Mouse (Mus musculus) activated CD4-positive, CD25-positive, alpha-beta regulatory T cell, adult 4 months (primary cell): ENCODE data around the gene Vgll2. TPM values are rescaled to one million over a fixed set of nuclear protein-coding genes. Genes with fewer than 3 reads are reported as not detected.

Source experiments
- ATAC-seq: one replicate; pipeline ENCODE4 v1.8.0; 2017
- polyA plus RNA-seq, 2 experiments: library from polyadenylated mRNA; unstranded; fragments of 100-300 nt; shearing (Covaris generic); gene quantifications; one replicate each; pipeline ENCODE4 v1.2.1; 2017

Gene Vgll2
- not detected for polyA plus RNA-seq

- no peak for ATAC-seq
Observed at GRCm38 (mm10) chr10:52022413-52023212, at the start of gene Vgll2. Vgll2 (plus strand) TSS chr10:52022502.

GRCm38 (mm10) chr10:51975137-51975536 is 47.2 kb upstream of the Vgll2 start:
- ATAC-seq = no peak

GRCm38 (mm10) chr10:51975587-51975986 is 46.7 kb upstream of the Vgll2 start:
- no peak for ATAC-seq

- ATAC-seq = no peak
Observed at GRCm38 (mm10) chr10:51981651-51982050, 40.7 kb upstream of the Vgll2 start.

DNA sequence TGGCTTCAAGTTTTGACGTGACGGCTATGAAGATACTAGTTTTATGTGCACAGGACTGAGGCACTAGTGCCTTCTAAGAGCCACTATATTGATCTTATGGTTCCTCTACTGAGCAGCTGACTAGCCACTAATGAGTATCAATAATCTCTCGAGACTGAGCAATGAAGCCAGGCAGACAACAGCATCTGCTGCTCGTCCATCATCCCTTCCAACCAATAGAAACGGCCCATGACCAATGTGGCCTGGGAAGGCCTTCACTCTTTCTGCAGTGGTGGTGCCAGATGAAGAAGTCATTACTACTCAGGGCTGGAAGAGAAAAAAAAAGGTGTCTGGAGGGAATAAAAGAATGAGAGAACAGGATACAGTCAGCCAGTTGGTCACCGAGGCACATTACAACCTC is 39.9 kb upstream of the Vgll2 start:
- no peak for ATAC-seq

DNA sequence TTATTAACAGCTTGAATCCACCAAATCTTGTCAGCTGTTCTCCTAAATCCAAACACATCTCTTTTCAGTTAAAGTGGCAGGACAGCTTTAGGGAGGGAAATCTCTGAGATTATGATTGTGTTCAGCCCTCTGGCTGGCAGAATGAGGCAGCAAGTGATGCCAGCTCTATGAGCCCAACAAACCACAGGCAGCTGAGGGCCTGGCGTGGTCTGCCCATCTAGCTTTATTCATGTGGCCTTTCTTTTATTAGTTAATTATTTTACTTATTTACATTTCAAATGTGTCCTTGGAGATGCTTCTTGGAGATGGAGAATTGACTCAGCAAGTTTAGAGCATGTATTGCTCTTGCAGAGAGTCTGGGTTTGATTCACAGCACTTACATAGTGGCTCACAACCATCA is 3.8 kb upstream of the Vgll2 start:
- no peak for ATAC-seq

DNA sequence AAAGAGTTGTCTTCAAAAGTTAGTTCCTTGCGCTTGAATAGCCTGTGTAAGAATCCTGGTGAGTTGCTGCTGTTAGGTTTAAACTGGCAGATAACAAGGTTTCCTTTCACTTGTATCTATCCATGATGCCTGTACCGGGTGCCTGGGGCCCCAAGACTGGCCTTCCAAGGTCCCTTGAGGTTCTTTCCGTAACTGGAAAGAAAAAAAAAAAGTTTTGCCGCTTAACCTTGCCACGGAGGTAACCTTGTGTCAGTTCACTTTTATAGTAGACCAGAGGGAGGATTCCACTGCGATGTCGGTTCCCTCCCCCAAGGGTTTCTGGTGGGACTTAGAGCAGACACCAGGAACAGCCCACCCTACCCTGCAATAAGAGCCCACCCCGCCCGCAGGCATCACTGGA is 1.1 kb upstream of the Vgll2 start:
- ATAC-seq = no peak

GRCm38 (mm10) chr10:52021736-52022394 is 437 bp upstream of the Vgll2 start:
- no peak for ATAC-seq

DNA sequence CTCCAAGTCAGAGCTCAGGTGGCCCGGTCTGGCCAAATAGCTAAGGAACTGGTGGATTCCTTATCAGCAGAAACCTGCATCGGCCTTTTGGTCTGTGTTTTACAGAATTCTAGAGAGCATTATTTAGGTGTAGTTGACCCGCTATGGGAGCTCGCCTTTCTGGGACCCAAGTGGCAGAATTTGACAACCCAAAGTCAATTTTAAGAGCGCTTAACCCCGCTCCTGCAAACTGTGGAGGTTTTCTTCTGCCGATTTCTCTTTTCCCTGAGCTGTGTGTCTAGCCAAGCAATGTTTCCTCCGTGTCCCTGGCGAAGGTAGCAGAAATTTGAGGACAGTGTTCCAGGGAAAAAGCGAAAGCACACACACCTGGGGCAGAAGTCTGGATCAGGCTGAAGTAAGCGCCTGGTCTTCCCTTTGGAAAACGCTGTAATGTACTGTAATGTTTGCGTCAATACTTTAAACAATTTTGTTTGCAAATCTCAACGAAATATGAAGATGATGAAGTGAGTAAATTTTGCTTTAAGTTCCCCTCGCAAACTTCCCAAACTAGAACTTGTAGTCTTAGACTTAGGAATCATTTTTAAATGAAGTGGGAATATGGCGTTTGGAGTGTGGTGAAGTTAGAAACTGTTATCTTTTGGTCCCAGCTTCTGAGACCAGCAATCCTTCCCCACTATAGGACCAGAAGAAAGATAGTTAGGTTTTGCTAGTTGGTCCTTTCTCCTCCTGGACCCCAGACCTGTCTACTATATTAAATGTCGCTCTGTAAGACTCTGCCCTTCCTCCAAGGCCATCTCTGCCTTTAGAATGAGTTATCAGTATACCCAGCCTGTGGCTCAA is 1.1 kb downstream of the Vgll2 start:
- no peak for ATAC-seq

DNA sequence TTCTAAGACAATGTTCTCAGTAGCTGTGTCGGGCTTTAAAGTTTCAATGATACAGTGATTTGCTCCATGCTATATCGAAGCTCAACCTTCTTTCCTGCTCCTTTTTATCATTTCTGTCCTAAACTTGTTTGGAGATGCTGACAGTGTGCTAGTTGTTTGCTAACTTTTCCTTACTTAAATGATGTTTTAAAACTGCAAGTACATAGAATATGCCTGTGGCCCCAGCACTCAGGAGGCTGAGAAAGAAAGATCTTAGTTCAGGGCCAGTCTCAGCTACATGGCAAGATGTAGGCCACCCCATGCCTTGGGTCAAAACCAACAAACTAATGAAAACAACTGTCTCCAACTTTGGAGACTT is 1.7 kb downstream of the Vgll2 start:
- no peak for ATAC-seq

- no peak for ATAC-seq
Observed at GRCm38 (mm10) chr10:52025291-52025690, 3.0 kb downstream of the Vgll2 start.

DNA sequence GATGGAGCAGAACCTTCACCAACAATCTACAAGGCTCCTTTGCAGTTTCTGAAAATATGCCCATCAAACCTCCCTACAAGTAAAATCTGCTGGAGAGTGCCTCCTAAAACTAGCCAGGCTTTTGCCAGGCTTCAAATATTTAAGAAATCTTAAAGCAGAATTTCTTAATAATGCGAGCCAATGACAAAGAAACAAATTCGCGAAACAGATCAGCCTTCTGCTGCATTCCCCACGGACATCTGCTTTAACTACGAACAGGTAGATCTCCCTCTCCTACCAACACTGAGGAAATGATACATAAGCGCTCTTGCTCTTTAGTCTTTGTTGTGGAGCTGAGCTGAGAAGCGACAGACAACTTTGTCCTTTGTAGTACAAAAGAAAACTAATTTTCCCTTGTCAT is 3.5 kb downstream of the Vgll2 start:
- ATAC-seq = no peak

DNA sequence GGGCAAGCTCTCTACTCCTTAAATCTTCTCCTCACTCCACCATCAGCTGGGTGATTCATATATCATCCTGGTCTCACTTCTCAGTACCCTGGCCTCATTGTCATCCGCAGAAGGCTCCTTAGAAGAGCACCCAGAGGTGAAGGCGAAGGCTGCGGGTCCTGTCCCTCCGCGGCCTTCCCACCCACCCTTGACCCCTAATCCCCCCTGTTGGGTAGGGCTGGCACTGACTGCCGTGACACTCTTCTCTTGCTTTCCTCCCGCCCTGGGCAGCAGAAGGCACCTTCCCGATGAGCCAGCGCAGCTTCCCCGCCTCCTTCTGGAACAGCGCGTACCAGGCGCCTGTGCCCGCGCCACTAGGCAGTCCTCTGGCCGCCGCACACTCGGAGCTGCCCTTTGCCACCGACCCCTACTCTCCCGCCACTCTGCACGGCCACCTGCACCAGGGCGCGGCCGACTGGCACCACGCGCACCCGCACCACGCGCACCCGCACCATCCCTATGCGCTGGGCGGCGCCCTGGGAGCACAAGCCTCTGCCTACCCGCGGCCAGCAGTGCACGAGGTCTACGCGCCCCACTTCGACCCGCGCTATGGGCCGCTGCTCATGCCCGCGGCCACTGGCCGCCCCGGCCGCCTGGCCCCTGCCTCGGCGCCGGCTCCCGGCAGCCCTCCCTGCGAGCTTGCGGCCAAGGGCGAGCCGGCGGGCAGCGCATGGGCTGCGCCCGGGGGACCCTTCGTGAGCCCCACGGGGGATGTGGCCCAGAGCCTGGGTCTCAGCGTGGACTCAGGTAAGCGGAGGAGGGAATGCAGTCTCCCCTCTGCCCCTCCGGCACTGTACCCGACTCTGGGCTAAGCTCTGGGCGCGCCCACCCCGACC is 5.1 kb downstream of the Vgll2 start:
- no peak for ATAC-seq

GRCm38 (mm10) chr10:52028561-52029370 is 6.5 kb downstream of the Vgll2 start:
- no peak for ATAC-seq

- no peak for ATAC-seq
Observed at GRCm38 (mm10) chr10:52029421-52030080, 7.2 kb downstream of the Vgll2 start.

GRCm38 (mm10) chr10:52033729-52034128 is 11.4 kb downstream of the Vgll2 start:
- ATAC-seq = no peak

GRCm38 (mm10) chr10:52039392-52039791 is 17.1 kb downstream of the Vgll2 start:
- no peak for ATAC-seq

GRCm38 (mm10) chr10:52043086-52043485 is 20.8 kb downstream of the Vgll2 start:
- ATAC-seq = no peak

DNA sequence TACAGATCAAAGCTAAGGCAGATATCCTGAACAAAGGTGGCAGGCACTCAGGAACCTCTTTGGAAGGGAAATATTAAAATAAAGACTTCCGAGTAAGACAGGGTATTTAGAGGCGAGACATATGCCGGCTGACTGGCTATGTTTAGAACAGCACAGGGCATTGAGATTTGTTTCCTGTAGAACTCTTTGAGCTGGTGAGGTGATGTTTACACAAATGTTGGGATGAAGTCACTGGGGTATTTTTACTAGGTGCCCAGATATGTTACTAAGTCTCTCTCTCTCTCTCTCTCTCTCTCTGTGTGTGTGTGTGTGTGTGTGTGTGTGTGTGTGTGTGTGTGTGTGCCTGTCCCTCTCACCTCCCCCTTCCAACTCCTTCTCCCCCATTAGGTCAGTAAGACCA is 26.0 kb downstream of the Vgll2 start:
- no peak for ATAC-seq

GRCm38 (mm10) chr10:52072482-52072881 is 50.2 kb downstream of the Vgll2 start:
- no peak for ATAC-seq
